Mouse (Mus musculus): ENCODE data around the gene Glud1.
"Not testable (repeated sequence)": the region's sequence is repeated elsewhere in the genome, so short reads cannot be mapped to it uniquely, and the experiment has no call there.

Gene Glud1

GRCm38 (mm10) chr14:34312339-34313048 is 2.0 kb downstream of the Glud1 start:
- no peak for DNase-seq

GRCm38 (mm10) chr14:34313612-34314011 is 3.1 kb downstream of the Glud1 start:
- no peak for DNase-seq

- DNase-seq: not testable (repeated sequence)
Observed at GRCm38 (mm10) chr14:34314383-34314782, 3.9 kb downstream of the Glud1 start.

GRCm38 (mm10) chr14:34314796-34315195 is 4.3 kb downstream of the Glud1 start:
- no peak for DNase-seq

- no peak for DNase-seq
Observed at GRCm38 (mm10) chr14:34316346-34316745, 5.8 kb downstream of the Glud1 start.

- no peak for DNase-seq
Observed at GRCm38 (mm10) chr14:34317431-34317830, 6.9 kb downstream of the Glud1 start.

GRCm38 (mm10) chr14:34318113-34318512 is 7.6 kb downstream of the Glud1 start:
- no peak for DNase-seq

- no peak for DNase-seq
Observed at GRCm38 (mm10) chr14:34323576-34324085, 13.1 kb downstream of the Glud1 start.

- DNase-seq: no peak
Observed at GRCm38 (mm10) chr14:34326606-34327005, 16.1 kb downstream of the Glud1 start.

GRCm38 (mm10) chr14:34327618-34328017 is 17.1 kb downstream of the Glud1 start:
- DNase-seq: no peak

GRCm38 (mm10) chr14:34330657-34331158 is 20.2 kb downstream of the Glud1 start:
- DNase-seq: no peak

- DNase-seq: no peak
Observed at GRCm38 (mm10) chr14:34331886-34332285, 21.4 kb downstream of the Glud1 start.

- DNase-seq: peak; percentile 47
Observed at GRCm38 (mm10) chr14:34332476-34332875, 21.9 kb downstream of the Glud1 start.

- peak; percentile 14 for DNase-seq
Observed at GRCm38 (mm10) chr14:34339446-34339845, 28.9 kb downstream of the Glud1 start.

GRCm38 (mm10) chr14:34341993-34342392 is 31.5 kb downstream of the Glud1 start:
- DNase-seq: no peak

GRCm38 (mm10) chr14:34343078-34343477 is 32.6 kb downstream of the Glud1 start:
- DNase-seq: no peak

- DNase-seq: no peak
Observed at GRCm38 (mm10) chr14:34344361-34344760, 33.8 kb downstream of the Glud1 start.

GRCm38 (mm10) chr14:34345771-34346566 is 35.4 kb downstream of the Glud1 start:
- no peak for DNase-seq

GRCm38 (mm10) chr14:34347084-34347483 is 36.6 kb downstream of the Glud1 start:
- no peak for DNase-seq

GRCm38 (mm10) chr14:34348301-34348700 is 37.8 kb downstream of the Glud1 start:
- DNase-seq: no peak

- no peak for DNase-seq
Observed at GRCm38 (mm10) chr14:34349007-34349406, 38.5 kb downstream of the Glud1 start.

GRCm38 (mm10) chr14:34351660-34352059 is 41.1 kb downstream of the Glud1 start:
- no peak for DNase-seq

- DNase-seq: no peak
Observed at GRCm38 (mm10) chr14:34352523-34352922, 42.0 kb downstream of the Glud1 start.

- no peak for DNase-seq
Observed at GRCm38 (mm10) chr14:34353326-34353725, 42.8 kb downstream of the Glud1 start.
